Mouse (Mus musculus) forebrain, embryonic 14.5 days (tissue): Measurements from ENCODE around the gene Hmcn1. TPM values are rescaled to one million over a fixed set of nuclear protein-coding genes. Genes with fewer than 3 reads are reported as not detected.

ENCODE experiments used
- ATAC-seq: fragments of 200-750 bp; cut with Nextera tagmentation; 2 replicates; pipeline ENCODE4 v1.8.0; 2017; ENCODE audit warnings: mild to moderate bottlenecking, moderate library complexity
- DNase-seq: peaks from one replicate; pipeline ENCODE4 v3.0.0-alpha.2; 2015; ENCODE audit warnings: low spot score
- H3K27ac ChIP-seq: fragments of 300-500 bp; sonication (generic); 2 replicates; pipeline ENCODE4 v1.5.1; 2014; ENCODE audit warnings: low read depth, mild to moderate bottlenecking, control low read depth, low read length, moderate library complexity
- H3K27me3 ChIP-seq: fragments of 300-500 bp; sonication (generic); replicated peaks from 2 replicates; pipeline ENCODE4 v1.6.1; 2014; ENCODE audit warnings: low read length, control low read depth, mixed read lengths; ENCODE audit not compliant: control insufficient read depth, insufficient read depth
- H3K36me3 ChIP-seq: fragments of 300-500 bp; sonication (generic); 2 replicates; pipeline ENCODE4 v1.6.1; 2014; ENCODE audit warnings: low read length, control low read depth; ENCODE audit not compliant: control insufficient read depth, insufficient read depth
- H3K4me1 ChIP-seq: fragments of 300-500 bp; sonication (generic); 2 replicates; pipeline ENCODE4 v1.6.1; 2014; ENCODE audit warnings: antibody characterized with exemption, low read length, control low read depth; ENCODE audit not compliant: control insufficient read depth, insufficient read depth
- H3K4me2 ChIP-seq: fragments of 300-500 bp; sonication (generic); 2 replicates; pipeline ENCODE4 v1.6.1; 2014; ENCODE audit warnings: mild to moderate bottlenecking, control low read depth, low read length
- H3K4me3 ChIP-seq: fragments of 300-500 bp; sonication (generic); 2 replicates; pipeline ENCODE4 v1.5.1; 2014; ENCODE audit warnings: low read depth, low read length, control low read depth
- H3K9ac ChIP-seq: fragments of 300-500 bp; sonication (generic); 2 replicates; pipeline ENCODE4 v1.6.1; 2014; ENCODE audit warnings: mild to moderate bottlenecking, low read length, control low read depth, moderate library complexity
- H3K9me3 ChIP-seq: fragments of 300-500 bp; sonication (generic); replicated peaks from 2 replicates; pipeline ENCODE4 v1.6.1; 2016; ENCODE audit warnings: low read length, control low read depth, mixed read lengths; ENCODE audit not compliant: control insufficient read depth
- WGBS: fragments of 180-500 bp; shearing (Covaris S2); extraction: QIAGEN DNeasy Blood & Tissue Kit; methylation state at CpG from one replicate; pipeline ENCODE4 v1.1.7; 2014; 5-methylcytosine and 5-hydroxymethylcytosine counted together
- polyA plus RNA-seq: library from polyadenylated mRNA; unstranded; fragments of >200 nt; fragmentation: Nextera tagmentation; extraction: Ambion mirVana; gene quantifications from 2 replicates; pipeline ENCODE4 v1.2.1, GENCODE M21; 2014

Hmcn1 gene
- polyA plus RNA-seq, 1 experiment from 2014 or later: 1.1 TPM

GRCm38 (mm10) chr1:150584477-150584876 is 408.8 kb downstream of the Hmcn1 start:
- DNase-seq: no peak
- 87% methylated on average over 2 of the region's 2 CpGs for WGBS
- no peak overlapping the region for H3K27ac ChIP-seq

GRCm38 (mm10) chr1:150583734-150584133 is 409.5 kb downstream of the Hmcn1 start:
- Histone ChIP-seq H3K4me3 (no peak overlapping the region), H3K9ac (no peak overlapping the region), H3K27ac (no peak overlapping the region), H3K9me3 (no peaks in the 10 kb centered on the region), H3K4me1 (0 out of 2 replicates have a peak, but pooled peaks cover 2% of the 10 kb centered on the region), H3K27me3 (no peaks in the 10 kb centered on the region), H3K36me3 (no peaks in the 10 kb centered on the region), H3K4me2 (no peak overlapping the region)
- ATAC-seq (peak; percentile 67), DNase-seq (peak; percentile 44)
- 34% methylated on average over 8 of the region's 8 CpGs for WGBS

More at GRCm38 (mm10) chr1:150584477-150584876, 408.8 kb downstream of the Hmcn1 start:
- no peak overlapping the region for H3K9ac ChIP-seq
- no peaks in the 10 kb centered on the region for H3K36me3 ChIP-seq
- H3K27me3 ChIP-seq: no peaks in the 10 kb centered on the region
- no peak for ATAC-seq
- no peaks in the 10 kb centered on the region for H3K9me3 ChIP-seq
- H3K4me3 ChIP-seq: no peak overlapping the region
- H3K4me2 ChIP-seq: no peak overlapping the region
- 0 out of 2 replicates have a peak, but pooled peaks cover 2% of the 10 kb centered on the region for H3K4me1 ChIP-seq

DNA sequence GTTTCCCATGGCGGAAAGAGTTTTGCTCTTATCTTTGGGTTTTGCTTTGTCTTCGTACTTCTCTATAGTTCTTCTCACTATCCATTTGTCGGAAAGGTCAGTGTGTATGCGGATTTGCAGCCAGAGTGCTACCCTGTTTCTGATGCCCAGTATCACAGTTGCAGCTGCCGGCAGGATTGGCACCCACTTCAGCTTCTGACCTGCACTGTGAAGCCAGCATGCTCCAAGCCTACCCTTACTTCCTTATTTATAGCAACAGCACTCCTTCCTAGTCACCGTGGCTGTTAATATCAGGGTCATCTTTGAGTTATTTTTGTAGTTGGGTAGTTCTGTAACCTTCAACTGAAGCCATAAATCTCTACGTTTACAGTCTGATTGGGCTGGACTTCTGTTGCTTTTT is 412.7 kb downstream of the Hmcn1 start:
- H3K4me1 ChIP-seq: 0 out of 2 replicates have a peak, but pooled peaks cover 2% of the 10 kb centered on the region
- H3K36me3 ChIP-seq: no peaks in the 10 kb centered on the region
- no peak overlapping the region for H3K27ac ChIP-seq
- no peak for ATAC-seq
- H3K27me3 ChIP-seq: no peaks in the 10 kb centered on the region
- H3K9me3 ChIP-seq: no peaks in the 10 kb centered on the region
- H3K9ac ChIP-seq: no peak overlapping the region
- no peak overlapping the region for H3K4me3 ChIP-seq
- WGBS: 92% methylated on average over 7 of the region's 7 CpGs
- H3K4me2 ChIP-seq: no peak overlapping the region
- DNase-seq: no peak

GRCm38 (mm10) chr1:150573407-150573806 is 419.8 kb downstream of the Hmcn1 start:
- Histone ChIP-seq H3K4me1 (no peaks in the 10 kb centered on the region), H3K36me3 (no peaks in the 10 kb centered on the region), H3K9ac (no peak overlapping the region), H3K4me2 (no peak overlapping the region), H3K9me3 (no peaks in the 10 kb centered on the region), H3K4me3 (no peak overlapping the region), H3K27ac (no peak overlapping the region), H3K27me3 (no peaks in the 10 kb centered on the region)
- DNase-seq (peak; percentile 54), ATAC-seq (peak; percentile 27; the same call in 1 of the 2 replicates)
- WGBS: 75% methylated on average over 8 of the region's 8 CpGs

GRCm38 (mm10) chr1:150570562-150571156 is 422.6 kb downstream of the Hmcn1 start:
- no peak overlapping the region for H3K4me2 ChIP-seq
- H3K4me3 ChIP-seq: no peak overlapping the region
- no peaks in the 10 kb centered on the region for H3K36me3 ChIP-seq
- 4% methylated on average over 4 of the region's 4 CpGs for WGBS
- peak; percentile 50 for ATAC-seq
- no peaks in the 10 kb centered on the region for H3K9me3 ChIP-seq
- H3K27ac ChIP-seq: no peak overlapping the region
- H3K4me1 ChIP-seq: no peaks in the 10 kb centered on the region
- no peaks in the 10 kb centered on the region for H3K27me3 ChIP-seq
- peak; percentile 64 for DNase-seq
- no peak overlapping the region for H3K9ac ChIP-seq

GRCm38 (mm10) chr1:150569820-150570543 is 423.3 kb downstream of the Hmcn1 start:
- H3K36me3 ChIP-seq: no peaks in the 10 kb centered on the region
- DNase-seq (no peak), ATAC-seq (0 out of 2 replicates have a peak, but pooled peaks have one; percentile 42)
- H3K4me1 ChIP-seq: no peaks in the 10 kb centered on the region
- WGBS: 64% methylated on average over 5 of the region's 5 CpGs
- no peak overlapping the region for H3K27ac ChIP-seq
- H3K9me3 ChIP-seq: no peaks in the 10 kb centered on the region
- H3K27me3 ChIP-seq: no peaks in the 10 kb centered on the region
- H3K4me3 ChIP-seq: no peak overlapping the region
- no peak overlapping the region for H3K4me2 ChIP-seq
- H3K9ac ChIP-seq: no peak overlapping the region

DNA sequence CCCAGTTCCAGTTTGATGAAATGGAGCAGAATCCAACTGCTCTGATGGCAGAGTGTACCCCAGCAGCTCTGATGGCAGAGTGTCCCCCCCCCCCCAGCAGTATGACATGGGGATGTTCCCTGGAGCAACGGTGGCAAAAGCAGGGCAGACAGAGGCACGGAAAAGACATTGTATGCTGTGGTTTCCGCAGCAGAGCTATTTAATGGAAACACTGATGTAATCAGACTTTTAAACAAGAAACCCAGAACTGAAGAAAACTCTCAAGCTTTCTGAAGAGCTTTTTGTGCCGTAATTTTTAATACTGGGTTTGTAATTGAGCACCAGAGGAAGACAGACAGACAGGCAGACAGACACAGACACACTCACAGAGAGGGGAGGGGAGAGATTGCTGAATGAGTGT is 426.9 kb downstream of the Hmcn1 start:
- Histone ChIP-seq H3K4me3 (no peak overlapping the region), H3K27me3 (no peaks in the 10 kb centered on the region), H3K27ac (no peak overlapping the region), H3K4me1 (no peaks in the 10 kb centered on the region), H3K9me3 (no peaks in the 10 kb centered on the region), H3K36me3 (no peaks in the 10 kb centered on the region), H3K4me2 (no peak overlapping the region), H3K9ac (no peak overlapping the region)
- DNase-seq (no peak), ATAC-seq (no peak)
- WGBS: 61% methylated on average over 4 of the region's 4 CpGs

GRCm38 (mm10) chr1:150556621-150557020 is 436.6 kb downstream of the Hmcn1 start:
- no peaks in the 10 kb centered on the region for H3K9me3 ChIP-seq
- H3K27me3 ChIP-seq: no peaks in the 10 kb centered on the region
- H3K27ac ChIP-seq: no peak overlapping the region
- H3K9ac ChIP-seq: no peak overlapping the region
- no peak overlapping the region for H3K4me2 ChIP-seq
- H3K36me3 ChIP-seq: no peaks in the 10 kb centered on the region
- DNase-seq (no peak), ATAC-seq (no peak)
- H3K4me1 ChIP-seq: no peaks in the 10 kb centered on the region
- WGBS: 76% methylated on average over 3 of the region's 3 CpGs
- no peak overlapping the region for H3K4me3 ChIP-seq

DNA sequence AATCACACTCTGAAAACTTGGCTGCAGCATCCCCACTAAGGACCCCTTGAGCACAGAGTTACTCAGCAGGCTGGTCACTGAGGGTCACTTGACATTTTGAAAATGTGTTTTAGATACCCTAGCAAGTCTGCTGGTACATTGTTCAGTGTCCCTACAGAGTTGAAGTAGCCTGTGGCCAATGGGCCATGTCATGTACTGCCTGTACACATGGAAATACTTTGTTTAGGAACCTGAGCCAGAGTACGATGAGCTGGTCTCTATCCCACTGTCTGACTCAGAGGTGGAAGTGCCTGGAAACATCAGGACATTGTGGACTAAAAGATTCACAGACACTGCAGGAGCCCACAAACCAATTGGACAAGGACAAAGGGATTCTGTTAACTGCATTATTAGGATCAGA is 441.8 kb downstream of the Hmcn1 start:
- H3K27ac ChIP-seq: no peak overlapping the region
- H3K27me3 ChIP-seq: no peaks in the 10 kb centered on the region
- H3K4me2 ChIP-seq: no peak overlapping the region
- H3K36me3 ChIP-seq: no peaks in the 10 kb centered on the region
- no peaks in the 10 kb centered on the region for H3K4me1 ChIP-seq
- no peaks in the 10 kb centered on the region for H3K9me3 ChIP-seq
- H3K4me3 ChIP-seq: no peak overlapping the region
- ATAC-seq (no peak), DNase-seq (no peak)
- WGBS: 84% methylated on average over 1 of the region's 1 CpGs
- no peak overlapping the region for H3K9ac ChIP-seq
